Mouse (Mus musculus): ENCODE data around the gene Dusp16.

DNA sequence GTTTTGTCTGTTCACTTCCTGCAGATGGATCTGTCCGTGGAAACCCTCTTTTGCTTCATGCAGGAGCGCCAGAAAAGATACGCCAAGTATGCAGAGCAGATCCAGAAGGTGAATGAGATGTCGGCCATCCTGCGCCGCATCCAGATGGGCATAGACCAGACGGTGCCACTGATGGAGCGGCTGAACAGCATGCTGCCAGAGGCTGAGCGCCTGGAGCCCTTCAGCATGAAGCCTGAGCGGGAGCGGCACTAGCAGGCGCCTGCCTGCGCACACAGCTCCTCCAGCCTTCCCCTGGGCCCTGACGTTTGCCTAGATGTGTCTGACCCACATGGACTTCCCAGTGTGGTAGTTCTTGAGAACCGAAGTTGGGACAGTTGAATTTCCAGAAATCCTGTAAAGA is 82.4 kb downstream of the Dusp16 start:
- TF ChIP-seq CTCF (IDR thresholded peaks at IDR 0.05; ENCODE audit: control insufficient read depth, insufficient read depth, insufficient read length): no peak
- TF ChIP-seq USF1 (IDR thresholded peaks at IDR 0.05; ENCODE audit: low read depth): no peak
- no peak for TF ChIP-seq CEBPB (IDR thresholded peaks at IDR 0.05; ENCODE audit: low read depth)
- no peak for TF ChIP-seq MAX (IDR thresholded peaks at IDR 0.05)
- TF ChIP-seq MYOD1 (IDR thresholded peaks at IDR 0.05; ENCODE audit: control insufficient read depth, insufficient read length, low read depth): no peak
- TF ChIP-seq FOSL1 (IDR thresholded peaks at IDR 0.05; ENCODE audit: insufficient read depth, low read length, poor library complexity, severe bottlenecking): no peak

Measured in C2C12 (cell line).